Mouse (Mus musculus) myocyte (in vitro differentiated cells): Measurements from ENCODE around the gene Wdtc1.

Experiments used
- CEBPB ChIP-seq: IDR thresholded peaks from 2 replicates; pipeline ENCODE4 v1.6.1; 2011; ENCODE audit warnings: mild to moderate bottlenecking, moderate library complexity; ENCODE audit not compliant: poor library complexity, insufficient read depth, severe bottlenecking
- E2F4 ChIP-seq: IDR thresholded peaks from one replicate; pipeline ENCODE4 v1.6.1; 2011; ENCODE audit warnings: mild to moderate bottlenecking, control low read depth, moderate library complexity; ENCODE audit not compliant: insufficient read depth
- MAX ChIP-seq: IDR thresholded peaks from one replicate; pipeline ENCODE4 v1.6.1; 2011; ENCODE audit warnings: low read depth, mild to moderate bottlenecking, control low read depth
- MYOD1 ChIP-seq, 3 experiments: IDR thresholded peaks; one replicate each; pipeline ENCODE4 v1.6.1; 2011; ENCODE audit warnings: control low read depth in 2 of 3, low read depth in 2 of 3, mild to moderate bottlenecking in 2 of 3, moderate library complexity in 1 of 3; ENCODE audit not compliant: insufficient read length in 2 of 3, control insufficient read depth in 1 of 3
- MYOG ChIP-seq, 3 experiments: IDR thresholded peaks; one replicate each; pipeline ENCODE4 v1.6.1; 2011; ENCODE audit warnings: control low read depth in 2 of 3, low read depth in 2 of 3, mild to moderate bottlenecking in 2 of 3; ENCODE audit not compliant: insufficient read length in 2 of 3, control insufficient read depth in 1 of 3, insufficient read depth in 1 of 3
- POLR2A ChIP-seq: IDR thresholded peaks from one replicate; pipeline ENCODE4 v1.6.1; 2011; ENCODE audit warnings: low read depth, mild to moderate bottlenecking, control low read depth, moderate library complexity; ENCODE audit not compliant: insufficient read length
- POLR2AphosphoS2 ChIP-seq: IDR thresholded peaks from one replicate; pipeline ENCODE4 v1.6.1; 2011; ENCODE audit warnings: low read depth, control low read depth; ENCODE audit not compliant: insufficient read length
- REST ChIP-seq: IDR thresholded peaks from one replicate; pipeline ENCODE4 v1.6.1; 2011; ENCODE audit warnings: mild to moderate bottlenecking, control low read depth, moderate library complexity; ENCODE audit not compliant: insufficient read depth, insufficient read length
- SRF ChIP-seq: IDR thresholded peaks from one replicate; pipeline ENCODE4 v1.6.1; 2011; ENCODE audit warnings: low read depth; ENCODE audit not compliant: control insufficient read depth, insufficient read length
- TCF12 ChIP-seq: IDR thresholded peaks from one replicate; pipeline ENCODE4 v1.6.1; 2011; ENCODE audit warnings: mild to moderate bottlenecking, control low read depth; ENCODE audit not compliant: poor library complexity, insufficient read depth, severe bottlenecking
- USF1 ChIP-seq: IDR thresholded peaks from one replicate; pipeline ENCODE4 v1.6.1; 2011; ENCODE audit warnings: low read depth, mild to moderate bottlenecking, control low read depth, moderate library complexity

GRCm38 (mm10) chr4:133394981-133395573, 41.8 kb upstream of the Wdtc1 start:
- TF ChIP-seq POLR2A (no peak), E2F4 (no peak), REST (no peak), POLR2AphosphoS2 (no peak), MAX (no peak), MYOG (IDR thresholded peaks at IDR 0.05; ENCODE audit: control insufficient read depth in 1 of 3, insufficient read depth in 1 of 3, insufficient read length in 2 of 3, low read depth in 2 of 3) (no peak), CEBPB (no peak), SRF (no peak), TCF12 (no peak), MYOD1 (IDR thresholded peaks at IDR 0.05; ENCODE audit: control insufficient read depth in 1 of 3, insufficient read length in 2 of 3, low read depth in 2 of 3) (no peak), USF1 (no peak)
